Mouse (Mus musculus) adrenal gland, adult 2 months (tissue): ENCODE results near the gene Litaf. TPM values are rescaled to one million over a fixed set of nuclear protein-coding genes. Genes with fewer than 3 reads are reported as not detected.

Source experiments
- DNase-seq: peaks from one replicate; pipeline ENCODE4 v3.0.0; 2021
- polyA plus RNA-seq: library from polyadenylated mRNA; depleted of rRNA; stranded (reverse); fragments of >200 nt; gene quantifications from 2 replicates; pipeline ENCODE4 v1.2.3, GENCODE M21; 2012
- total RNA-seq, 2 experiments: library from RNA; stranded (reverse); gene quantifications; 2 replicates each; pipeline ENCODE4 v1.2.3; 2021

The Litaf gene
- total and polyA plus RNA-seq, 3 experiments: 50.4 to 284 (median 65.2) TPM

DNA sequence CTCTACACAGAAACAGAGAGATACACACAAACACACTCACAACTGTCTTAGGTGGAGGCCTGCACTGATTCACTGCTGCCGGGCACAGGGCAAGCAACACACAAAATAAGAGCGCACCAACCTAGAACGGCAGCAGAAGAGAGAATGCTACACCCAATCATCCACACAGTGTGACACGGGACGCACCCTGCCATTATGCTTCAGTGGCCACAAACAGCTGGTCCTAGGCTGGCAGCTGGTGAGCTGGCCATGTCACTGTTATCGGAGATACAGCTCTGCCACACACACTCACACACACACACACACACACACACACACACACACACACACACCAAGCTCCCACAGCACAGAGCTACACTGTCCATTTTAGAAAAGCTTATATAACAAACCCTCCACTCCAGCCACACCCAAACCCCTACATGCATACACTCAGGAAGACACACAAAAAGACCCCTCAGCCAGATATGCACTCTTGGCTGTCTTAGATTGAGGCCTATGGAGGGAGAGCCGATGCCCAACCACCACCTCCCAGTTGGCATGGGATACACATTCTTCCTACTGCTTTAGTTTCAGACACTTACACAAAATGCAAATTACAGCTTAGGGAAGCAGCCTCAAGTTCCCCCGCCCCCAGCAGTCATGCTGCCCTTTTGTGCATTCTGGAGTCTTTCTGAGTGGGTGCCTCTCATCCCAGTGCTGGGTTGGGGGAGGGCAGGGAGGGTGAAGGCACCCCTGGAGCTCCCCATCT is 108.8 kb downstream of the Litaf start:
- DNase-seq: no peak

DNA sequence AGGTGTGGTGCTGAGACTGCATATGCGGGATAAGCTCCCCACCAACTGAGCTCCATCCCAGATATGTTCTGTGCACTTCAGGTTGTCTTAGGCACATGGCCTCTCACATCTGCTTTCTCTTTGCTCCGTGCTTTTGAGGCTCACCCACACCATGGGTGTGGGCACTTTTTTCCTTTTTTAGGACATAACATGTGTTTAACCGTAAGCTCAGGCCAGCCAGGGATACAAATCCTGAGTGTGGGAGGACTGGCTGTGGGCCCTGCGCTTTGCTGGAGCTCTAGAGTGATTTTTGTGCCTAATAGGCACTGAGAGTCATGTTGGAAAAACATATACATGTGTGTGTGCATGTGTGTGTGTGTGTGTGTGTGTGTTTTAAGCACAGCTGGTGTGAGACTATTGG is 110.9 kb downstream of the Litaf start:
- DNase-seq: no peak

DNA sequence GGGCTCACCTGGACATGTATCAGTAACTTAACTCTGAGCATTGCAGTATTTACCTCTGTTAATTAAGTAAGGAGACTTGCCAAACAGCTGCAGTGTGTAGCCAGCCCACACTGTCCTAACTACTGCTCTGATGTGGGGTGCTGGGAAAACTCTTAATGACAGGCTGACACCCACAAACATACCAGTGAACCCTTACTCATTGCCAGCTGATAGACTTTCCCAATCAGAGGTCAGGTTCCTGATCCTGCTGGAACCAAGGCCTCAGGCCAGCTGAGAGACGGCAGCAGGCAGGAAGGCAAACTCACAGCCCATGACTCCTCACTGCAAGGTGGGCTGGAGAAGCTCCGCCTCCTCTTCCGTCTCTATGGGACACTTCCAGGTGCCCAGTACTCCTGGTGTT is 113.1 kb downstream of the Litaf start:
- no peak for DNase-seq

DNA sequence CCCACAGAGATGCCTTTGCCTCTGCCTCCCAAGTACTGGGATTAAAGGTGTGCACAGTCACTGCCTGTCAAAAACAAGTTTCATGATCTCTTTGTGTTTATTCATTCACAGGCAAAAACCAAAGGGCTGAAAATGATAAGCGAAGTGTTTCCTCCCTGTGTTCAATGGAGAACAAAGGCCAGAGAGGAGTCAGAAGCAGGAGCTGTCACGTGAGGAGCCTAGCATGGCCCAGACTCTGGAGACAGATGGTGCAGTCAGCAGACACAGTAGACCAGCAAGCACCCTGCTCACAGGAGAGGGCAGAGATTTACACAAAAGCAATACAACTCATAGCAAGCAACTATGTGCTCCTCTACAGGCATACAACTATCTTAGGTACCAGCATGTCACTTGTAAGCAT is 113.9 kb downstream of the Litaf start:
- DNase-seq: no peak

DNA sequence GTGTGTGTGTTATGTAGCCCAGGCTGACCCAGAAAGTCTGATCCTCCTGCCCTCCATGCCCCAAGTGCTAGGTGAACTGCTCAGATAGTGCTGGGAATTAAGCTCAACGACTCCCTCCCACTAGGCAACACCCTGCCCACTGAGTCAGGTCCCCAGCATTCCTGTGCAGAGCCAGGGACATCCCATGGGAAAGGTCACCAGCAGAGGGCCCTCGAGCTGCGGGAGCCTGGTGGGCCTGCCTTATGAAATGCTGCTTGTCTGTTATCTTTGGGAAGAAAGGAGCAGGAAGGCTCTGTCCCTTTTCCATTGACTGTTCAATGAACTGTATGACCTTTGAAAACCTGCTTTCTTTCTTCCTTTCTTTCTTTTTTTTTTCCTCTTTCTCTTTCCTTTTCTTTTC is 114.4 kb downstream of the Litaf start:
- DNase-seq: peak; percentile 84

DNA sequence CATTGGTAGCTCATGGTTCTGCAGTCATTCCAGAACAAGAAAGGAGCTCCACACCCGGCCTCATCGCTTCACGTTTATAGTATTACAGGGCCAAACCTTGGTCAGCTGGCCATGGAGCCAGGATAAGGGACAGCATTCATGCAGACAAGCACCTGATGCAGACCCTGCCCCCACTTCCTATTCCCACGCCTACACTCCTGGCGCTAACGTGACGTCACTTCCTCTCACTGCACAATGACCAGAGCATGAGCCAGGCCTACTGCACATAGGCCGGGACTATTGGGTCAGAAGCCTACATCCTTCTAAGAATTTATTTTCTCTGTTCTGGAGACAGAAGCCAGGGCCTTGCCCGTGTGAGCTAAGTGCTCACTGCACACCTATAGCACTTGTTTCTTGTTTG is 115.4 kb downstream of the Litaf start:
- DNase-seq: no peak

DNA sequence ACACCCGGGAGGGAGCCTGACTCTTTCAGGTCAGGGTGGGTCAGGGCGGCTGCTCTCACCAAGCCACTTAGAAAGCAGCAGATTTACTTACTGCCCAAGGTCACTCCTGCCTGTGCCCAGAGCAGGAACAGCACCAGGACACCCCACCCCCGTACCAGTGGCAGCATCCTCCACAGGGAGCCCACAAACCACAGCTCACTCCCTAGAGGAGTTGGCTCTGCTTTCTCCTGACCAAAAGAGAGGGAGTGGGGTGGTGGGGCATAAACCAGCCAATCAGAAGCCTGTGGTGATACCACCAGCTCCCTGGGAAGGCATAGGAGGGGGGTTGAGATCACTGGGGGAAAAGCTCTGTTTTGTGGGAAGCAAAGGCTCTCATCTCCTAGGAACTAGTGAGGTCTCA is 118.2 kb downstream of the Litaf start:
- DNase-seq: no peak

DNA sequence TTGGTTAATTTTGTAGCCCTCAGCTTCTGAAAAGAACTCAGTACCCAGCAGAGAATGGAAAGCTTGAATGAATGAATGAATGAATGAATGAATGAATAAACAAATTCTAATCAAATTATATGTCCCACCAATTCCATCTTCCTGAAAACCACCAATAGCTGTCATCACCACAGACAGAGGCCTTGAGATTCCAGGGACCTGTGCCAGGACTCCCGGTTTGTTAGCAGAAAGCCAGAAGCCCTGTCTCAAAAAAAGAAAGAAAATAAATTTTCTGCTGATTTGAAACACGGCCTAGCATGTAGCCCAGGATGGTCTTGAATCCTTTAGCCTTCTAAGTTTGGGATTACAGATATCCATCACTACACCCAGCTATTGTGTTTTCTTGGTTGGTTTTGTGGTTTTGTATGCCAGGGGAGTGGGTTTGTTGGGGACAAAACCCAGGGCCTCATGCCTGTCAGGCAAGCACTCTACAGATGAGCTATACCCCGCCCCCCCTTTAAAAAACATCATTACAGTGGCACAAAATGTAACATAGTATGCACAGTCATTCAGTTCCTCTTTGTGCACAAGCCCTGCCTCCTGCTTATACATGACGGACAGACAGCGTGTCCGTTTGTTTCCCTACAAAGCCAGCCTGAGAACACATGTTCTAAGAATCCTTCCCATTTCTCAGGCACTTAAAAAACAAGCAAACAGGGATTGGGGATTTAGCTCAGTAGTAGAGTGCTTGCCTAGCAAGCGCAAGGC is 120.4 kb downstream of the Litaf start:
- DNase-seq: peak; percentile 78

DNA sequence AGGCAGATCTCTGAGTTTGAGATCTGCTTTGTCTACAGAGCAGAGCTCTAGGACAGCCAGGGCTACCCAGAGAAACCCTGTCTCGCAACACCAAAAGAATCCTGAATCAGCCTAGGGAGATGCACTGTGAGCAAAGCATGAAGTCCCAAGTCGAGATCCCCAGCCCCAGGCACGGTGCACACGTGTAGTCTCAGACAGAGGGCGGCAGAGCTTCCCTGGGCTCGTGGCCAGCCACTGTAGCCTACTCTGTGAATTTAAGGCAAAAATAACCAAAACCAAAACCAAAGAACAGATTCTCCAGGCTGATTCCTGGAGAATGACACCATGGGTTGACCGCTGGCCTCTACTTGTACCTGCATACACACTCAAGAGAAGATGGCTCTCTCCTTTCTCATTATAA is 121.4 kb downstream of the Litaf start:
- no peak for DNase-seq

DNA sequence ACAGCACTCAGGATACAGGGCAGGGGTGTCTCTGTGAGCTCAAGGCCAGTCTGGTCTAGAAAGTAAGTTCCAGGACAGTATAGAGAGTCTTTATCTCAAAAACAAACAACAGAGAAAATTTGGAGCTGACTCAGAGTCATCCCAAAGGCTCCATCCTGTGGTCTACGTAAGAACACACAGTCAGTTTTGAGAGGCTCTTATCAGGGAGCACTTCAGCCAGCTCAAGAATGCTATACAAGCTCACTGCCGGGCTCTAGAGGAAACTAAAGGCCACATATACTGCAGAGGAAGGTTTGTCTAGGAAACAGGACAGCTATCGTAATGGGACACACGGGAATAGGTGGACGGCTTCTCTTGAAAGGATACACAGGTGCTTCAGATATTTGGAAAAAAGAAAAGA is 122.7 kb downstream of the Litaf start:
- DNase-seq: no peak

DNA sequence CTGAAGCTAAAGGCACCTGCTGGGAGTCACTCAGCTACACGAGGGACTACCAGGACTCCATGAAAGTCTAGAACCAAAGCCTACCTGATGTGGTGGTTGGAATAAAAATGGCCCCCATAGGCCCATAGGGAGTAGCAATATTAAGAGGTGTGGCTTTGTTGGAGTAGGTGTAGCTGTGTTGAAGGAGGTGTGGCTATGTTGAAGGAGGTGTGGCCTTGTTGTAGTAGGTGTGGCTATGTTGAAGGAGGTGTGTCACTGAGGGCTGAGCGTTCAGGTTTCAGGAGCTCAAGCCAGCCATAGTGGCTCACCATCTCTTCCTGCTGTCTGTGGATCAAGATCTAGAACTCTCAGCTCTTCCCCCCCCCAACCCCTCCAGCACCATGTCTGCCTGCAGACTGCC is 125.3 kb downstream of the Litaf start:
- no peak for DNase-seq

DNA sequence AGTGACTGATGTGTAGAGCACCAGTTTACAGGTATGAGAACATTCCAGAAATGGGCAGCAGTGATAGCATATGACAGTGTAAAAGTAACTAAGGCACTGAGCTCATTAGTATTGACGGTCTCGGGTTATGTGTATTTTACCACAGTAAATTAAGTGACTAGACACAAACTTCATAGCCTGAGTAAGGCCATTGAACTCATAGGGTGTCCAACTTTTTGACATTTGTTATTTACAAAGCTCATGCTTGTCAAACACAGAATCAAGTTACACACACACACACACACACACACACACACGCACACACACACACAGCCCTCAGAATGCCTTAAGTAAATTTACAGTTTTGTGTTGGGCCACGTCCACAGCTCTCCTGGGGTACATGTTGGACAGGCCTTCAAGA is 126.0 kb downstream of the Litaf start:
- no peak for DNase-seq

DNA sequence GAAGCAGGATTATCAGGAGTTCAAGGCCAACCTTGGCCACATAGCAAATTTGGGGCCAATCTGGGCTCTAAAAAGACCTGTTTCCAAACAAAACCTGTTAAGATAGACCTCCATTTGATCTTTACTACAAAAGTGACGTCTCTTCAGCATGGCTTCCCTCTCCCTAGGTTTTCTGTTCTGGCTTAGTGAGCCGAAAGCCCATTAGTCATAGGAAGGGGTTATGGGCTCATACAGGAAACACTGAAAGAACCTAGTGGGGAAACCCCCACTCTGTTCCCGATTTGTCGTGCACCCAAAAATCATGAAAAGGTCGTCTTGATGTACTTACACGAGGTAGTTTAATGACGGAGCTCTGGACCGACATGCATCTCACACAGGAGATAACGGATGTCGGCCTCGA is 128.5 kb downstream of the Litaf start:
- DNase-seq: no peak

DNA sequence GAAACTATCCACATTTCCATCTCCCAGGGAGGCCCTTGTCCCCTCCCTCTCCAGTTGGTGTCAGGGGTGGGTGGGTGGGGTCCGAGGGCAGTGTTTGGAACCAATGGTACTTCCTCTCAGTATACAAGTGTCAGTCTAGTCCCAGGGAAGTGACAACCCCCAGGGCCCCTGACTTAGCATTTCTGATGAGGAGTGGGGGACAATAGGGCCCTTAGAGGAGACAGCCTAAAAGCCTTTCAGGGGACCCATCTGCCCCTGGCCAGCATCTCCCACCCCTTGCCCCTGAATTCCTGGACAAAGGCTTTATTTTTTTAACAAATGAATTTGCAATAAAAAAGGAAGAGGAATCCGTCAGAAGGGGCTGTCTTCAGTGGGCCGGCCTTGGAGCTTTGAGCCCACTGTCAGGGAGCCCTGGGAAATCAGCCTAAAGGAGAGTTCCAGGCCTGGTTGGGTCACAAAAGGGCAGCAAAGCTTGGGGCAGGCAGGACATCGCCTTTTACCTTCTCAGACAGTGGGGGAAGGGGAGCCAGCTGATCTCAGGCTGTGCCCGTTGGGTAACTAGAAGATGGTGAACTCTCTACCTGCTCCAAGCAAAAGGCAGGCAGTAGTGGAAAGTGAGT is 129.1 kb downstream of the Litaf start:
- no peak for DNase-seq

DNA sequence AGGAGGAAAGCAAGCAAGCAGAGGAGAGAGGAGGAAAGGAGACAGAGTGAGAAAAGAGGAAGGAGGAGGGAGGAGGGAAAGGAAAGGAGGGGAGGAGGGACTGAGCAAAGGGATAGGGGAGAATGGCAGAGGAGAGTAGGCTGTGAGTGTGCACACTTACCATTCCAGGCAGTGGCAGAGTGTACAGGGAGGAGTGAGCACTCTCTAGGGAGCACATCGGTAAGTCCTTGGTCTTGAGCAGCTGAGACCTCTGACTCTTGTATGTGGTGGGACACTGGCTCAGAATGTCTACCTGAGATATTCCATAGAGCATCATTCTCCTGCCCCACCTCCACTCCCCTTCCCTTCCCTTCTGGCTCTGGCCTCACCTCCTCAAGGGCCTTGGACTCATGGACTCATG is 131.9 kb downstream of the Litaf start:
- DNase-seq: no peak

DNA sequence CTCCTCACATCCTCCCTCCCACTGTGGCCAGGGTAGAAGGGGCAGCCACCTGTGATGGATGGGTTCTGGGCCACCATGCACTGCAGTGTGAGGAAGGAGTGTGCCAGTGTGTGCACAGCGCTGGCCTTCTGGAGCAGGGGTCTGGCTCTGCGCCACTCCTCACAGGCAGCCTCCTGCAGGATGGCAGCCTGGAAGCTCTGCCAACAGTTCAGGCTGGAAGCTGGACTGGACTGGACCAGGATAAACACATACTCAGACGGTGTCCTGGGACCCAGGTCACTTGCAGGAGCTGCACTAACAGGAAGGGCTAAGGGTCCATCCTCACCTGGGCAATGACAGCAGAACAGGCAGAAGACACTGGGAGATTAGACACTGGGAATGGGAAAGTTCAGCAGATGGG is 132.6 kb downstream of the Litaf start:
- DNase-seq: peak; percentile 40

DNA sequence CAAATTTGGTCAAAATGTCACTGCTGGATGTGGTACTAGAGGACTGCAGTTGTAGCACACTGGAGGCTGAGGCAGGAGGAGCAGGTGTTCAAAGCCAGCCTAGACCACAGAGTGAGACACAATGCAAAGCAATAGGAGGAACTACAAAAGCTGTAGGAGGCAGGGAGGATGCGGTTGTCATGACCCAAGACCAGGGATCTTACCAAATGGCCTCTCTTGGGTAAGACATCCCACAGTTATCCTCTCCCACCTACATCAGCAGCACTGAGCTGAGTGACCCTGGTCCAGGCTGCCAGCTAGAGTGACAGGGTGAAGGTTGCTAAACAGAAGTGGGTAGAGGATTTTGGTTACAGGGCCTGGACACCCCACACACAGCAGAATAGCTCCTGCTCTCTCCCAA is 138.9 kb downstream of the Litaf start:
- DNase-seq: no peak

DNA sequence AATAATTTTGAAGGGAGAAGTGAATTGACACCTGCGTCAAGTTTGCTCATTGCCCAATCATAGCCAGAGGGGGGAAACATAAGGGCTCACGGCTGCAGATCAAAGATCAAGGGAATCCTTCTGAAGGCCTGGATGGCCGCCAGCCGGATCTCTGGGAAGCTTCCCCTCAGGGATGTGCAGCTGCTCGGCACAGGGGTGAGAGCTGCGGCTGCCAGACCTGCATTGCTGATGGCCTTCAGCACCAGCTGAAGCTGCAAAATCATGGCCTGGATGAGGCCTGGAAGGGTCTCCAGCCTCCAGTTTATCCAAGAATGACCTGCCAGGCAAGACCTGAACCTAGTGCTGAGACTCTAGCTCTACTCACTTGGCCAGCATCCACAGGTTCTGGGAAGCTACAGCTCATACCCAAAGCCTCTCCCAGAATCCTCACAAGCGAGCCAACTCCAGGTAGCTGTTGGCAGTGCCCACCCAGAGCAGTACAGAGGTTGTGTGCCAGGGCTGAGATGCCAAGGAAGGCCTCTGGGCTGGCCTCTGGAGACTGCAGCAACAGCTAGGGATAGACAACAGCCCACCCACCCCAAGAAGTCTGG is 140.3 kb downstream of the Litaf start:
- DNase-seq: peak; percentile 83

DNA sequence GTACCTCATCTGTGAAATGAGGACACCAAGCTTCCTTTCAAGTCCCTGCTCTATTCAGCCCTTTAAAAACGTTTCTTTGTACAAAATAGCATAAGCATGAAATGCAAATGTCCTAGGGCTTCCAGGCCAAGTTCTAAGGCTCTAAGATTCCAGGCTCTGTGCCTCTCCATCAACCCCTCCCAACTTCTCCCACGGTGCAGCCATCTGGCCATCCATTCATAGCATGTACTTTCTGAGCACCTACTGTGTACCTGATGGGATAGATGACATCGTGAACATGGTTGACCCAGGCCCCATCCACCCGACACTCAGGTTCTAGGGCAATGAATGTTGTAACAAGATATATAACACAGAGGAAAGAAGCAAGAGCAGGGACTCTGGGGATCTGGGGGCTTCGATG is 142.4 kb downstream of the Litaf start:
- no peak for DNase-seq

DNA sequence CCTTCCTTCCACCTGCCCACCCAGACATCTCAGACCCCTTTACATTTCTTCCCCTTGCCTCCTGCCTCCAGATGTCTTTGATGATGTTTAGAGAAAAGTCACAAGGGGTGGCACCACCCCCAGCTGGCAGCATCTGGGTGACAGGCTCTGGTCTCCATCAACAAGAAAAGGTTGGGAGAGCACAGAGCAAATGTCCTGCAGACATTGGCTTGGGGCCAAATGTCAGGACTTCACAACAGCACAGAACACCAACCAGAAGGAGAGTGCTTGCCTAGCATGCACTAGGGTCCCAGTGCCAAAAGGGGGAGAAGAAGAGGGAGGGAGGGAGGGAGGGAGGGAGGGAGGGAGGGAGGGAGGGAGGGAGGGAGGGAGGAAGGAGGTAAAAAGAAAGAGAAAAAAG is 146.1 kb downstream of the Litaf start:
- no peak for DNase-seq

DNA sequence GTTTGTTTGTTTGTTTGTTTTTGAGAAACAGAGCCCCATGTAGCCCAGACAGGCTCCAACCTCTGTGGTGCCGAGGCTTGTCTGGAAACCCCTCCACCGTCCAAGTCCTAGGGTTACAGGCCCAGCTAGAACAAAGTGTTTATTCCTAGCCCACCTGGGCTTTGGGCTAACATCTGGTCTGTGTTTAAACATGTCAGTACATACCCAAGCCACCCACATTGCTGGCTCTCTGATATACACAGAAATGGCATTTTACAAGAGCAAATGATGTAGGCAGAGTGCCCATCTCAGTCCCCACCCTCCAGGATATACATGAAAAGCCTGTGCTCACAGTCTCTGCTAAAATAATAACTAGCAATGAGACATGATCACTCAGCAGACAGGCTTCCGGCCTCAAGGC is 149.7 kb downstream of the Litaf start:
- no peak for DNase-seq

DNA sequence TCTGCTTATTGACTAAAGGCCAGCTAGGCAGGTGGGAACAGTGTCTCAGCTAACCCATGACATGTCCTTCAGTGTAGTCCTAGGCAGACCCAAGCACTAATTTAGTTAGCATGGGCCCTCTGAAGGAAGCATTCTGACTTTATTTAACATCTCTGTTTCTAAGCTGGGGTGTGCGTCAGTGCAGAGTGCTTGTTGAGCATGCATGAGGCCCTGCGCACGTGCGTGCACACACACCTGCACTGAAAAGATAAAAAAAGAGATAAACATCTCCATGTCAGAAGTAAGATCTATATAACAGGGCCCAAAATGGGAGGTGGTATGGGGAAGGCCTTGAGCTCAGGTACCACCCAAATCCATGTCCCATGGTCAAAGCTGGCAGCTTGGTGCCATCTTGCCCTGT is 150.9 kb downstream of the Litaf start:
- DNase-seq: no peak

DNA sequence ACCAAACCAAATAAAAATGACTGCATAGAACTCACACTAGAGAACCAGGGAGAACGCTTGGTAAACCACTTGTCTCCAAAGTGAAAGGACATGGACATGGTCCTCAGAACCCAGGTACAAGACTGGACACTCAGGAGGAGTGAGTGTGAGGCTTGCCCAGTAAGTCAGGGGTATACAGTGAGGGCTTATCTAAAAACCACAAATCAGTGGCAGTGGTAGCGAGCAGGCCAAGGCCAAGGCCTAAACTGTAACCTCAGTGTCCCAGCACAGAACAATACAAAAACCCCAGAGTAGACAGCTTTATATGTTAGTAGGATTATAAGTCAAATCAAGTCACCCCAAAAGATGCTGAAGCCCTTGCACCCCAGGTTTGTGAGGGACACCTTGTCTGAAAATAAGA is 154.9 kb downstream of the Litaf start:
- DNase-seq: peak; percentile 45
